Mouse (Mus musculus) liver, adult 2 months (tissue): ENCODE data around the gene Spr. TPM values are rescaled to one million over a fixed set of nuclear protein-coding genes. Genes with fewer than 3 reads are reported as not detected.
"Not testable (repeated sequence)": the region's sequence is repeated elsewhere in the genome, so short reads cannot be mapped to it uniquely, and the experiment has no call there.

Experiments used
- DNase-seq: peaks from one replicate; pipeline ENCODE4 v3.0.0-alpha.2; 2011; ENCODE audit warnings: low read depth, low spot score; ENCODE audit errors: extremely low read depth
- H3K27ac ChIP-seq: fragments of 200-500 bp; replicated peaks from 2 replicates; pipeline ENCODE4 v1.5.1; 2012; ENCODE audit warnings: low read depth, mild to moderate bottlenecking, control low read depth, inconsistent platforms, low read length; ENCODE audit not compliant: insufficient read depth
- H3K27me3 ChIP-seq: fragments of 200-500 bp; 2 replicates; pipeline ENCODE4 v1.6.1; 2012; ENCODE audit warnings: mild to moderate bottlenecking, moderate library complexity, low read length, inconsistent platforms; ENCODE audit not compliant: control insufficient read depth, insufficient read depth
- H3K36me3 ChIP-seq: fragments of 200-500 bp; 2 replicates; pipeline ENCODE4 v1.6.1; 2012; ENCODE audit warnings: low read length, inconsistent platforms; ENCODE audit not compliant: control insufficient read depth, insufficient read depth
- H3K4me1 ChIP-seq: fragments of 200-500 bp; 2 replicates; pipeline ENCODE4 v1.6.1; 2011; ENCODE audit warnings: low read length; ENCODE audit not compliant: control insufficient read depth, insufficient read depth
- H3K4me3 ChIP-seq: fragments of 200-500 bp; 2 replicates; pipeline ENCODE4 v1.5.1; 2011; ENCODE audit warnings: low read depth, mild to moderate bottlenecking, control low read depth, low read length, moderate library complexity; ENCODE audit not compliant: insufficient read depth
- H3K79me2 ChIP-seq: fragments of 200-500 bp; 2 replicates; pipeline ENCODE4 v1.6.1; 2012; ENCODE audit warnings: inconsistent platforms, mild to moderate bottlenecking, low read length, moderate library complexity; ENCODE audit not compliant: control insufficient read depth, insufficient read depth
- H3K9ac ChIP-seq: fragments of 200-500 bp; 2 replicates; pipeline ENCODE4 v1.6.1; 2012; ENCODE audit warnings: low read depth, mild to moderate bottlenecking, control low read depth, inconsistent platforms, low read length
- CTCF ChIP-seq: fragments of 200-500 bp; IDR thresholded peaks from 2 replicates; pipeline ENCODE4 v1.5.1; 2011; ENCODE audit warnings: low read depth, low read length, control low read depth
- POLR2A ChIP-seq: fragments of 200-500 bp; IDR thresholded peaks from 2 replicates; pipeline ENCODE4 v1.6.1; 2011; ENCODE audit warnings: low read length, control low read depth; ENCODE audit not compliant: insufficient read depth; ENCODE audit errors: extremely low read depth
- WGBS: fragments of 180-500 bp; shearing (Covaris S2); methylation state at CpG from one replicate; pipeline ENCODE4 v1.1.7; 2018; 5-methylcytosine and 5-hydroxymethylcytosine counted together
- polyA plus RNA-seq: library from polyadenylated mRNA; depleted of rRNA; stranded (reverse); fragments of >200 nt; gene quantifications from 2 replicates; pipeline ENCODE4 v1.2.3, GENCODE M21; 2012
- total RNA-seq: library from RNA; depleted of rRNA; stranded (reverse); fragments of >200 nt; gene quantifications from 2 replicates; pipeline ENCODE4 v1.2.3, GENCODE M21; 2014

Gene Spr
- total and polyA plus RNA-seq, 2 experiments, result 53.2 to 143 TPM

DNA sequence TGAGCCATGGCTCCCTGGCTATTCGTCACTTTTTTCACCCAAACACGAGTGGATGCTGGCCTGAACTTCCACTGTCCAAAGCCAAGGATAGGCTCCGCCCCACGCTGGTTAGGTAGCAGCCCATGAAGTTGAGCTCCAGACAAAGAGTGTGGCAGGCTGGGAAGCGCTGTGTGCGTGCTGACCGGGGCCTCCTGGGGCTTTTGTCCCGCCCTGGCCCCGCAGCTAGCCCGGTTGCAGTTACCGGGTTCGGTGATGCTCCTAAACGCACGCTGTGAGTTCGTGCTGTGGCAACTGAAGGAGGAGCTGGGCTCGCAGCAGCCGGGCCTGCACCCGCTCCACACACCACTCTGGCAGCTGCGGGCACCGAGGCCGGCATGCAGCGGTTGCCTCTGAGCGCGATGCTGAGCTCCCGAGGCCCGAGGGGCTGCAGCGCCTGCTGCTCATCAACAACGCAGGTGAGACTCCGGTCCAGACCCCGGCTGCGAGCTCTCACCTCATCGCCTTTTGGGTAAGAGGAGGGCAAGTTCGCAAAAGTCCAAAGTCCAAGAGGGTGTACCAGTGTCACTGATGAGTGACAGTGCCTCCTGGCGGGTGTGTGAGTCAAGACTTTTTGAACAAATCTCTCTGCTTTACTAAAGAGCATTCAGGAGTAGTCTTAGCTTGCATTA lies 17.4 kb upstream of the Spr start:
- Histone ChIP-seq H3K4me3 (peak overlapping the region; percentile 58), H3K27me3 (no peaks in the 10 kb centered on the region), H3K4me1 (peaks cover 5% of the 10 kb centered on the region; the same call in 1 of the 2 replicates), H3K9ac (peak overlapping the region; percentile 23), H3K36me3 (no peaks in the 10 kb centered on the region), H3K27ac (no peak overlapping the region), H3K79me2 (no peaks in the 10 kb centered on the region)
- peak; percentile 82 for DNase-seq
- 4% methylated on average over 34 of the region's 34 CpGs for WGBS
- TF ChIP-seq POLR2A (no peak), CTCF (peak; percentile 60)

DNA sequence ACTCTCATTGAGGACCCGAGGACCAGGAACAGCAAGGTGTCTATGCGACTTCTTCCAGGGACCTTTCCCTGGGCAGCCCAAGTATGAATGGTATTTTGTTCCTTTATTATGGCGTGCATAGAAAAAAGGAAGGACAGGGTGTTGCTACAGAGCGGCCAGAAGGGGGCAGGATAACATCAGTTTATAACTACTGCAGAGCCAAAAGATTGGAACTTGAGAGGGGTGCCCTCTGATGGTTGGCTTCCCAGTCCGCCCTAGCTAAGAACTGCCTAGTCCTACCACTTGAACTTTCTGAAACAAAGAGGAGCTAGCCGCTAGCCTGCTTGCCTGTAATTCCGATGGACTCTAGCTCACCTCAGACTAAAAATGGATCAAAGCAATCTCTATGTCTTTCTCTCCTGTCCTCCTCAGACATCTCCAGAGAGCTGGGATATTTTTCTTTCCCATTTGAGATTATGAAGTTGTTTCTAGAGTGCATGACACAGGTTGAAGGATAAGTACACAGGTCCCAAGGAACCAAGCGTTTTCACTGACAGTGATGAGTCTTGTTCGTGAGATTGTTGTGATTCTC lies 16.5 kb upstream of the Spr start:
- DNase-seq, result peak; percentile 77
- Histone ChIP-seq H3K4me3 (no peak overlapping the region), H3K27ac (no peak overlapping the region), H3K27me3 (no peaks in the 10 kb centered on the region), H3K4me1 (peaks cover 5% of the 10 kb centered on the region; the same call in 1 of the 2 replicates), H3K36me3 (no peaks in the 10 kb centered on the region), H3K79me2 (no peaks in the 10 kb centered on the region), H3K9ac (no peak overlapping the region)
- 21% methylated on average over 9 of the region's 9 CpGs for WGBS
- TF ChIP-seq POLR2A (no peak), CTCF (peak; percentile 63)

DNA sequence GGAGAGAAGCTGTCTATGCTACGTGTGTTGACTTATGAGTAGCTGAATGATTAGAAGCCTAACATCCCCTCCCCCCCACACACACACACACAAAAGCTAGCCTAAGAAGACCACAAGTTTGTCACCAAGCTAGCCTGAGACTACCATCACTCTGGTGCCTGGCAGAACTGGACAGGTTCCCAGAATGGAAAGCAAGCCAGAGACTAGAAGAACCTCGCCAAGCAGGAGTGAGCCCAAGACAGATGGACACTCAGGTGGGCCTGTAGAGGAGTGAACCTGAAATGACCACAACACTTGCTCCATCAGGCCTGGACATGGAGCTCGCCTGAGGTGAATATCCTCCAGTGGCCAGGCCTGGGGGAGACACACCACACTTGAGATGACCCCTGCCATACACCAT lies 12.8 kb upstream of the Spr start:
- H3K27me3 ChIP-seq, result no peaks in the 10 kb centered on the region; the same call in 1 of the 2 replicates
- no peak overlapping the region for H3K4me3 ChIP-seq
- no peak for DNase-seq
- WGBS, result 76% methylated on average over 3 of the region's 3 CpGs
- no peak overlapping the region for H3K9ac ChIP-seq
- H3K36me3 ChIP-seq, result no peaks in the 10 kb centered on the region
- H3K4me1 ChIP-seq, result peaks cover 2% of the 10 kb centered on the region; the same call in 1 of the 2 replicates
- H3K79me2 ChIP-seq, result no peaks in the 10 kb centered on the region
- TF ChIP-seq CTCF (no peak), POLR2A (no peak)
- H3K27ac ChIP-seq, result no peak overlapping the region

- Histone ChIP-seq H3K4me3 (no peak overlapping the region), H3K27ac (no peak overlapping the region), H3K36me3 (no peaks in the 10 kb centered on the region), H3K4me1 (no peaks in the 10 kb centered on the region), H3K27me3 (no peaks in the 10 kb centered on the region; the same call in 1 of the 2 replicates), H3K79me2 (no peaks in the 10 kb centered on the region), H3K9ac (no peak overlapping the region)
- 63% methylated on average over 3 of the region's 3 CpGs for WGBS
- TF ChIP-seq POLR2A, result no peak
- no peak for TF ChIP-seq CTCF
- no peak for DNase-seq
These were observed 10.1 kb upstream of the Spr start for GRCm38 (mm10) chr6:85147636-85148035.

DNA sequence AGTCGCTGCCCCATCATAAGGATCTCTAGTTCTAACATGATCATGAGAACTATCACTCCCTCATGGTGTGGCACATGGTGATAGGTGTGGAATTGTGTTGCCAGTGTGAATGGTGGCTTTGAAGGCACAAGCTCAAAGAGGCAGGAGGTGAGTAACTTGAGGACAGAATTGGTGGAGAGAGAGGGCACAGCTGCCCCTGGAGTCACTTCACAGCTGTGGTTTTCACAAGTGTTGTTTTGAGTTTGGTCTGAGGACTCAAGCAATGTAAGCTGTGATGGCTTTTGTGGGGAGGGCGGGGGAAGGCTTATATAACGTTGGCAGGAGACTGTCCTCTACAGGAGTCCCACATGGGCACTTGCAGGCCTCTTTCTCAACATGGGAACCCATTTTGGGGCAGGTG lies 6.9 kb upstream of the Spr start:
- H3K36me3 ChIP-seq, result no peaks in the 10 kb centered on the region
- WGBS, result 72% methylated on average over 3 of the region's 3 CpGs

DNA sequence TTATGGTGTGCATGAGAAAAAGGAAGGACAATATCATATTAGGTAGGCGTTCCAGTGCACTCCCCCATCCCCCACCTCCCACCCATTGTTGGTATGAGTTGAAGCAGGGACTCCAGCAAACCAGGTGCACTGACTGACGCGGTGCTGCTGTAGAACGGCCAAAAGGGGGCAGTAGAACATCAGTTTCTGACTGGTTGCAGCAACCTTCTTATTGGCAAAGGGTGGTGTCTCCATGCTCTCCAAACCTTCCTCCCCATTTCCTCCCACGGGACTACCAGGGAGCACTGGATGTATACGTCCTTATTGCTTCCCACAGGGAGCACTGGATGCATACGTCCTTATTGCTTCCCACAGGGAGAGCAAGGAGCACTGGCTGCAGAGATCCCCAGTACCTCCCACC lies 3.4 kb upstream of the Spr start:
- not testable (repeated sequence) for H3K27me3 ChIP-seq, H3K79me2 ChIP-seq, H3K4me3 ChIP-seq, H3K4me1 ChIP-seq, H3K9ac ChIP-seq, H3K27ac ChIP-seq, H3K36me3 ChIP-seq
- peak; percentile 70 for TF ChIP-seq CTCF
- DNase-seq, result peak; percentile 43
- WGBS, result 14% methylated on average over 7 of the region's 7 CpGs

More for the DNA sequence above, 6.9 kb upstream of the Spr start:
- Histone ChIP-seq H3K9ac (no peak overlapping the region), H3K27ac (no peak overlapping the region), H3K27me3 (no peaks in the 10 kb centered on the region; the same call in 1 of the 2 replicates), H3K79me2 (no peaks in the 10 kb centered on the region), H3K4me3 (no peak overlapping the region), H3K4me1 (no peaks in the 10 kb centered on the region)
- TF ChIP-seq CTCF (no peak), POLR2A (no peak)
- DNase-seq, result no peak
